Mouse (Mus musculus) brain, embryonic 14.5 days (tissue): ENCODE data around the gene Agtr2.

Source experiments
- CTCF ChIP-seq: fragments of 200-500 bp; IDR thresholded peaks from 2 replicates; pipeline ENCODE4 v1.5.1; 2012; ENCODE audit warnings: inconsistent platforms, mild to moderate bottlenecking, moderate library complexity, borderline replicate concordance; ENCODE audit not compliant: insufficient read depth, insufficient read length; ENCODE audit errors: extremely low read depth
- POLR2A ChIP-seq: fragments of 200-500 bp; IDR thresholded peaks from 2 replicates; pipeline ENCODE4 v1.6.1; 2012; ENCODE audit warnings: mild to moderate bottlenecking, inconsistent platforms, borderline replicate concordance; ENCODE audit not compliant: poor library complexity, insufficient read depth, insufficient read length, severe bottlenecking; ENCODE audit errors: extremely low read depth

DNA sequence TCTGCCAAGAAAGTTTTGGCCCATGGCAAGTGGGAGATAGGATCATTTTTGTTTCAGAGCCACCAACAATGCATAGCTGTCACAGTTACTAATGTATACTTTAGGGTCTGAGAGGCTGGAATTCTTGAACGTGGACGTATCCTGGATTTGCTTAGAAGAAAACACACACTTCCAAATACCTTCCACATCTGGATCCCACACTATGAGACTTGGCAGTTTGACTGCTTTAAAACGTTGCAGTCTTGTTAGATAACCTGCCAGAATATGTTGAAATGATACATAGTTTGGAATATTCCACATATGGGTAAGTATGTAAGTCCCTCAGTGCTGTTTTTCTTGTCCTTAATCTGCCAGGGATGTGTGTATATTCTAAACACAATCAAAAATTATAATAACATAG is 31.8 kb upstream of the Agtr2 start:
- TF ChIP-seq POLR2A = no peak
- no peak for TF ChIP-seq CTCF
